Mouse (Mus musculus) lung, embryonic 16.5 days (tissue): Measurements from ENCODE around the gene Ugt1a6b. TPM values are rescaled to one million over a fixed set of nuclear protein-coding genes. Genes with fewer than 3 reads are reported as not detected.
"Not testable (repeated sequence)": the region's sequence is repeated elsewhere in the genome, so short reads cannot be mapped to it uniquely, and the experiment has no call there.

ENCODE experiments used
- ATAC-seq: fragments of 200-750 bp; cut with Nextera tagmentation; 2 replicates; pipeline ENCODE4 v1.8.0; 2017; ENCODE audit warnings: low read depth, mild to moderate bottlenecking, moderate library complexity
- H3K27ac ChIP-seq: fragments of 300-500 bp; sonication (generic); 2 replicates; pipeline ENCODE4 v1.5.1; 2014; ENCODE audit warnings: mild to moderate bottlenecking, control low read depth, low read length
- H3K27me3 ChIP-seq: fragments of 300-500 bp; sonication (generic); 2 replicates; pipeline ENCODE4 v1.6.1; 2014; ENCODE audit warnings: low read depth, low read length, mixed read lengths; ENCODE audit not compliant: control insufficient read depth, insufficient read depth
- H3K36me3 ChIP-seq: fragments of 300-500 bp; sonication (generic); 2 replicates; pipeline ENCODE4 v1.6.1; 2014; ENCODE audit warnings: low read length; ENCODE audit not compliant: control insufficient read depth, insufficient read depth
- H3K4me1 ChIP-seq: fragments of 300-500 bp; sonication (generic); replicated peaks from 2 replicates; pipeline ENCODE4 v1.6.1; 2014; ENCODE audit warnings: low read length, mixed read lengths; ENCODE audit not compliant: control insufficient read depth, insufficient read depth
- H3K4me2 ChIP-seq: fragments of 300-500 bp; sonication (generic); 2 replicates; pipeline ENCODE4 v1.6.1; 2014; ENCODE audit warnings: low read depth, low read length, control low read depth
- H3K4me3 ChIP-seq: fragments of 300-500 bp; sonication (generic); 2 replicates; pipeline ENCODE4 v1.5.1; 2014; ENCODE audit warnings: mild to moderate bottlenecking, low read length, control low read depth
- H3K9ac ChIP-seq: fragments of 300-500 bp; sonication (generic); 2 replicates; pipeline ENCODE4 v1.6.1; 2014; ENCODE audit warnings: low read length, control low read depth
- H3K9me3 ChIP-seq: fragments of 300-500 bp; sonication (generic); 2 replicates; pipeline ENCODE4 v1.6.1; 2016; ENCODE audit warnings: low read length; ENCODE audit not compliant: control insufficient read depth
- WGBS: fragments of 180-500 bp; shearing (Covaris S2); extraction: QIAGEN DNeasy Blood & Tissue Kit; methylation state at CpG from one replicate; pipeline ENCODE4 v1.1.7; 2014; 5-methylcytosine and 5-hydroxymethylcytosine counted together
- polyA plus RNA-seq: library from polyadenylated mRNA; unstranded; fragments of >200 nt; fragmentation: Nextera tagmentation; extraction: Ambion mirVana; gene quantifications from 2 replicates; pipeline ENCODE4 v1.2.1, GENCODE M21; 2015

The Ugt1a6b gene
- polyA plus RNA-seq, 1 experiment from 2014 or later, result 0.43 TPM

- peak within 1 kb of the TSS; percentile 75 for H3K27ac ChIP-seq
- ATAC-seq, result peak; percentile 70
- H3K4me2 ChIP-seq, result not testable (repeated sequence)
Observed at GRCm38 (mm10) chr1:88134457-88135011, 31.5 kb downstream of the Ugt1a6b start, which contains the start of gene Ugt1a6a. Gene Ugt1a6a, plus strand, starts transcription at chr1:88134809.

GRCm38 (mm10) chr1:88135229-88135904 lies 32.3 kb downstream of the Ugt1a6b start:
- not testable (repeated sequence) for H3K4me1 ChIP-seq, H3K27me3 ChIP-seq, H3K4me2 ChIP-seq, H3K27ac ChIP-seq, H3K4me3 ChIP-seq, H3K9me3 ChIP-seq, H3K36me3 ChIP-seq, H3K9ac ChIP-seq
- peak; percentile 72; the same call in 1 of the 2 replicates for ATAC-seq
- 70% methylated on average over 5 of the region's 6 CpGs for WGBS

More at GRCm38 (mm10) chr1:88134457-88135011, 31.5 kb downstream of the Ugt1a6b start, which contains the start of gene Ugt1a6a:
- not testable (repeated sequence) for H3K9ac ChIP-seq, H3K4me3 ChIP-seq, H3K27me3 ChIP-seq, H3K36me3 ChIP-seq, H3K4me1 ChIP-seq, H3K9me3 ChIP-seq
- 24% methylated on average over 4 of the region's 5 CpGs for WGBS

- Histone ChIP-seq H3K4me2 (no peak overlapping the region), H3K4me1 (peaks cover 4% of the 10 kb centered on the region; the same call in 1 of the 2 replicates), H3K9me3 (no peaks in the 10 kb centered on the region), H3K9ac (no peak overlapping the region), H3K4me3 (no peak overlapping the region), H3K36me3 (no peaks in the 10 kb centered on the region), H3K27ac (no peak overlapping the region), H3K27me3 (no peaks in the 10 kb centered on the region)
- no peak for ATAC-seq
- WGBS, result 65% methylated on average over 2 of the region's 2 CpGs
Observed at GRCm38 (mm10) chr1:88136646-88137045, 33.6 kb downstream of the Ugt1a6b start.

- Histone ChIP-seq H3K36me3 (no peaks in the 10 kb centered on the region), H3K4me2 (no peak overlapping the region), H3K27me3 (no peaks in the 10 kb centered on the region), H3K27ac (no peak overlapping the region), H3K4me1 (peaks cover 4% of the 10 kb centered on the region; the same call in 1 of the 2 replicates), H3K4me3 (no peak overlapping the region), H3K9ac (no peak overlapping the region), H3K9me3 (no peaks in the 10 kb centered on the region)
- 74% methylated on average over 3 of the region's 3 CpGs for WGBS
- no peak for ATAC-seq
Observed at GRCm38 (mm10) chr1:88137264-88137663, 34.2 kb downstream of the Ugt1a6b start.

GRCm38 (mm10) chr1:88138145-88138544 lies 35.1 kb downstream of the Ugt1a6b start:
- Histone ChIP-seq H3K9ac (no peak overlapping the region), H3K36me3 (no peaks in the 10 kb centered on the region), H3K9me3 (no peaks in the 10 kb centered on the region), H3K4me1 (peaks cover 4% of the 10 kb centered on the region; the same call in 1 of the 2 replicates), H3K27me3 (no peaks in the 10 kb centered on the region), H3K27ac (no peak overlapping the region), H3K4me2 (no peak overlapping the region), H3K4me3 (no peak overlapping the region)
- ATAC-seq, result no peak
- 70% methylated on average over 1 of the region's 1 CpGs for WGBS

GRCm38 (mm10) chr1:88140492-88140891 lies 37.4 kb downstream of the Ugt1a6b start:
- WGBS, result 33% methylated on average over 1 of the region's 1 CpGs
- peak; percentile 43; the same call in 1 of the 2 replicates for ATAC-seq
- H3K36me3 ChIP-seq, result not testable (repeated sequence)

GRCm38 (mm10) chr1:88143966-88144675 lies 41.1 kb downstream of the Ugt1a6b start:
- under 1% methylated on average over 4 of the region's 5 CpGs for WGBS
- H3K27me3 ChIP-seq, H3K4me2 ChIP-seq, H3K4me1 ChIP-seq, H3K27ac ChIP-seq, H3K9me3 ChIP-seq, H3K36me3 ChIP-seq, H3K4me3 ChIP-seq, H3K9ac ChIP-seq: not testable (repeated sequence)
- peak; percentile 47; the same call in 1 of the 2 replicates for ATAC-seq

More at GRCm38 (mm10) chr1:88140492-88140891, 37.4 kb downstream of the Ugt1a6b start:
- H3K4me3 ChIP-seq, H3K9me3 ChIP-seq, H3K4me1 ChIP-seq, H3K4me2 ChIP-seq, H3K9ac ChIP-seq, H3K27ac ChIP-seq, H3K27me3 ChIP-seq: not testable (repeated sequence)

- ATAC-seq, H3K27ac ChIP-seq: not testable (repeated sequence)
- WGBS, result 58% methylated on average over 2 of the region's 2 CpGs
Observed at GRCm38 (mm10) chr1:88145278-88145677, 42.2 kb downstream of the Ugt1a6b start.

GRCm38 (mm10) chr1:88150133-88150532 lies 47.1 kb downstream of the Ugt1a6b start:
- WGBS, result 62% methylated on average over 2 of the region's 2 CpGs

More at GRCm38 (mm10) chr1:88145278-88145677, 42.2 kb downstream of the Ugt1a6b start:
- H3K9me3 ChIP-seq, H3K9ac ChIP-seq, H3K27me3 ChIP-seq, H3K36me3 ChIP-seq, H3K4me3 ChIP-seq, H3K4me2 ChIP-seq, H3K4me1 ChIP-seq: not testable (repeated sequence)

More at GRCm38 (mm10) chr1:88150133-88150532, 47.1 kb downstream of the Ugt1a6b start:
- not testable (repeated sequence) for H3K27ac ChIP-seq, H3K27me3 ChIP-seq, H3K4me1 ChIP-seq, H3K9me3 ChIP-seq, H3K4me3 ChIP-seq, H3K36me3 ChIP-seq, H3K9ac ChIP-seq, H3K4me2 ChIP-seq, ATAC-seq
